Mouse (Mus musculus): ENCODE data around the gene Mtr.

Gene Mtr

GRCm38 (mm10) chr13:12243991-12244390 lies 13.9 kb downstream of the Mtr start:
- in situ Hi-C loops (cut with MboI), result no loop called here

GRCm38 (mm10) chr13:12232141-12232540 lies 25.8 kb downstream of the Mtr start:
- in situ Hi-C loops (cut with MboI), result no loop called here

DNA sequence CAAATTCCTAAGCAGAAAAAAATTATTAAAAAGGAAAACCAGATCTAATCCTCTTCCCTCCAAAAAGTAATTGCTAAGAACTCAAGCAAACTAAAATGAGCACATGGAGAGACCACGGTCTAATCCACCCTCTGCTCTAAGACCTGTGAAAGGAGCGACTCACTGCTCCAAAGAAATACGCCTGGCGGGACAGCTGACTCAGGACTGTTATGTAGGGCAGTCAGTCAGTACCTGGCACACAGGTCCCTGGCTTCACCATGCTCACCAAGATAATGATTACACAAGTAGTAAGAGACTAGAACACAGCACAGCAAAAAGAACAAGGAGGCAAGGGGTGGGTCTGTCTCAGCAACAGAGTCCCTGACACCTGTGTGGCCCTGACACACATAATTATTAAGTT lies 29.7 kb downstream of the Mtr start:
- in situ Hi-C loops (cut with MboI), result no loop called here

DNA sequence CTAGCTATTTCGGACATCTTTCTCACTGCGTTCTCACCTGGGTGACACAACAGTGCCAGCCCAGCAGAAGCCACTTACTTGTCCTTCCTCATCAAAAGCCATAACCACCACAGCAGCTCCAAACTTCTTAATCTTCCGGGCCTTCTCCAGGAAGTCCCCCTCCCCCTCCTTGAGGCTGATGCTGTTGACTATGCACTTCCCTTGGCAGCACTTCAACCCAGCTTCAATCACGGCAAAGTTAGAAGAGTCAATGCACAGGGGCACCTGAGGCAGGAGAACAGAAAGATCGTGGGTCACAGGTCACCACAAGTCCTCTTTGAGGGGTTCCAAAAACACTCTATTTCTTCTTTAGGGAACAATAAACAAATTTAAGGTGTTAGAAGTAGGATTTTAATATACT lies 30.3 kb downstream of the Mtr start:
- in situ Hi-C loops (cut with MboI), result no loop called here

- in situ Hi-C loops (cut with MboI), result no loop called here
Observed at GRCm38 (mm10) chr13:12218603-12219002, 39.3 kb downstream of the Mtr start.

DNA sequence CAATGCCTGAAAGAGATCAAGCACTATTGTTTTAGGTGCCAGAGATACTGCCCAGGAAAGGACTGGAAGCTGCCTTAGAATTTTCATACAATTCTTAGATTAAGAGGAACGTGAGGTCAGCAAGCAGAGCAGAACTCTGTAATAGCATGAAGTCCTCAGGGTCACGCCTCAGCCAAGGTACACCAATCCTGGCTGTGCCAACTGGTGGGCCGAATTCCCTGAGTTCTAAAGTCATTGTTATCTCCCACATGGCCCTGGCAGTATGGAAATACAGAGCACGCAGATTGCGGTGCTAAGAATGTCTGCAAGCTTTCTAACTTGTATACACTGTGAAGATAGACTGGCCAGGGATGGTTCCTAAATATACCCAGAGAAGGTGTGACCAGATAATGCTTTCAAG lies 43.0 kb downstream of the Mtr start:
- in situ Hi-C loops (cut with MboI), result no loop called here

DNA sequence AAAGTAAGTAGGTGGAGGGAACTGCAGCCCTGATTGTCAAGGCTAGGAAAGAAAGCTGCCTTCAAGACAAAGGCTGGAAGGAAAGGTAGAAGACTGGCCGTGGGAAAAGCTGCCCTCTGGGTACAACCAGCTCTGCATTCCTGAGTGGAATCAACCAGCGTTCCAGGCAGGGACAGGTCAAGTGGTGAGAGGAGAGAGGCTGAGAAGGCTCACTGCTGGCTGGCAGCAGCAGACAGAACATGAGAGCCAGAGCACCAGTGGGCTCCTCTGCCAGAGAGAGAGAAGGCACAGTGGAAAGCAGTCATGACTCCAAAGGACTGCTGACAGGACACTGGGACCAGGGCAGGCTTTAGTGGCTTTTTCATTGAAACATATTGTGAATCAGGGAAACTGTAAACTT lies 46.9 kb downstream of the Mtr start:
- in situ Hi-C loops (cut with MboI), result no loop called here

DNA sequence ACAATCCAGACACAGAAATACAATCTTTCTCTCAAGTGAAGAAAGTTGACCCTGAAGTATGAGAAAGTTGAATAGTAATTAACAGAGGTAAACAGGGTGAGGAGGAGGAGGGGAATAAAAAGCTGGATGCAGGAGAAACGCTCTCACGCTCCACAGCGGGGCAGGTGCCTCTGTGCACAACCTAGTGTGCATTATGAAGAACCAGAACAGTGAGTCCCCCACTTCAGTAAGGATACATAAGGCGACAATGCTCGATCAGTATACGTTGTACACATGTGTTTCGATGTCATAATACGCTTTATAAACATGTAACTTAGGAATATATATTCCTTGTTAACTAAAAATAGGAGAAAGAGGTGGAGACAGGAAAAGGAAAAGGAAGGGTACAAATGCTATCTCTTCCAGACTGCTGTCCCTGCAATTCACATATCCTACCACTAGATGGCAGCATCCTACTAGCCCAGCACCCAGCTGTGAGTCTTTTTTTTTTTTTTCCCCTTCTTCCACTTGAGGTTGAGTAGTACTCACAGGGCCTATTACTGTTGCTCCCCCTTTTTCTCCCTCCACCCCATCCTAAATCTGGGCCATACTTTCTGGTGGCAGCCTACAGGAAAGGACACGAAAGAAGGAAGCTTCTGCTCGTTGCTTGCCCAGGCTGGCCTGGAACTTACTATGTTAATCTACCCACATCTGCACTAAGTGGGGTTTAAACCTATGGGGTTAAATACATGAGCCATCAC lies 47.7 kb downstream of the Mtr start:
- in situ Hi-C loops (cut with MboI), result no loop called here

GRCm38 (mm10) chr13:12200372-12200771 lies 57.5 kb downstream of the Mtr start:
- in situ Hi-C loops (cut with MboI), result no loop called here

GRCm38 (mm10) chr13:12198486-12198885 lies 59.4 kb downstream of the Mtr start:
- in situ Hi-C loops (cut with MboI), result no loop called here

DNA sequence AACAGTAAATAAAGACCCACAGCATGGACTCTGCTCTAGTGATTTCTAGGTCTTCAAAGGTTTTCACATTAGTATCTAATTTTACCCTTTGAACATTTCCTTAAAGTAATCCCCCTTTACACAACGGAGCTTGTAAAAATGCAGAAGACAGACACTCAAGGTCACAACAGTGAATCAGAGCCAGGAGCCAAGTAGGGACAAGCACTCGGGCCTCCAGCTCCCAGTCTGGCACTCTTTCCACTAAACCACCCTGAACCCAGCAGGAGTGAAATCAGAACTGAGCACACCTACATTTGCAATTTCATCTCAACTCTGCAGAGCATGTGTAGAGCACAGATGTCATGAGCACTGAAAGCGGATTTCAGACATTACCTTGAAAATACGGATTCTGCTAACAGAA lies 61.1 kb downstream of the Mtr start:
- in situ Hi-C loops (cut with MboI), result no loop called here

DNA sequence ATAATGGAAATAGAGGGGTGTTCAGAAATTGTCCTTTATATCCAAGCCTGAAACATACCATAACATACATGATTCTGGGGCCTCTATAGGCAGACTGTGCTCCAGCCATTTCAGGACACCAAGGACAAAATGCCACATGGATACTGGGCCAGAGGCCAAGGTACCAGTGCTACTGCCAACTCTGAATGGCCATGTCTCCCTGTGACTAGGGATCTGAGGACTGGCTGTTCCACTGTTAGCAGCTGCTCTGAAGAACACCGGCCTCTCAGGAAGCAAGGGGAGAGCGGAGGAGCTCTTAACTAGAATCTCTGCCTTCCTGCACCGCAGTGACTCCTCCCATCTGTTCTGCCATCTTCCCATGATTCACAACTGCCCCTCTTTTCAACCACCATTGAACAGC lies 61.9 kb downstream of the Mtr start:
- in situ Hi-C loops (cut with MboI), result no loop called here

DNA sequence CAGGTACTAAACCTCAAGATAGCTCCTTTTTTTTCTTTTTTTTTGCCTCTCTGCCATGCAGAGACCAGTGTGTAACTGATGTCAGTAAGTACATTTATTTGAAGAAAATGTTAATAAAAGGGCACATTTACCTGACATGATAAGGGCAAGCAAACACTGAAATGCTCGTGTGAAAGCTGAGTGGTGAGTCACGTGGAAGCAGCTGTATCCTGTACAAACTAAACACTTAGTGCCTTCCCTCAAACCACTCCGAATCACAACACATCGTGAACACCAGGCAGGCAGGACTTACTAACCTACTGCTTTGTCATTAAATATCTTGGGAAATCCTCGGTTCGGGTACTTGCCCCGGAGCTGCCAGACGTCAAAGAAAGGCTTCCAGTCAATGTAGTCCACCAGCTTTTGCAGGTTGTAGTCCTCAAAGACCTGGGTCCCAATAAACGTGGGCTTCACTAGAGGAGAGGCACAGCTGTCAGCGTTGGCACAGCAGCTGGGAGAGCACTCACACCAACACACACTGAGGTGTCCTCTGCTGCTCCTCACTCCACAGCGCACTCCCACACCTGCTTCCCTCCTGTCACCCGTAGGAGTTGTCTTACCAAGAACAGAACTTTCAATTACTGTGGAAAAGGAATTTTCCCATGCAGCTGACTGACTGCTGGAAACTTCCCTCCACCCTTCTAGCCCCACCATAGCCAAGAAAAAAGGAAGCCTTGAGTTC lies 62.8 kb downstream of the Mtr start:
- in situ Hi-C loops (cut with MboI), result no loop called here

DNA sequence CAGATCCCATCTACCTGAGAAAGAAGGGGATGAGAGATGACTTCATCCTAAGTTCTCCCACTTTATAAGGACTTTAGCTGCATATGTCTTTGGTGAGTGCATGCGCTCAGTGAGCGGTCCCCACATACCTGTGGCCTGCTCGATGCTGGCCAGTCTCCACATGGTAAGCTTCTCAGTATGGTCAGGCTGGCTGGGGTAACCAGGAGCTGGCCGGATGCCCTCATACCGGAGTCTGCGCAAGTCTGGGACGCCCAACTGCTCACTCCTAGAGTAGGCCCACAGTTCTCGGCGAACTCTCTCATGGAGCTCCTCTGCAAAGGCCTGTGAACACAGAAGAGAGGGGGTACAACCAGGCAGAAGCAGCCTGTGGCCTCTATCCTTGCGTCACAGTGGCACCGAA lies 68.7 kb downstream of the Mtr start:
- in situ Hi-C loops (cut with MboI), result no loop called here

GRCm38 (mm10) chr13:12188804-12189203 lies 69.1 kb downstream of the Mtr start:
- in situ Hi-C loops (cut with MboI), result no loop called here

- in situ Hi-C loops (cut with MboI), result no loop called here
Observed at GRCm38 (mm10) chr13:12179481-12179880, 78.4 kb downstream of the Mtr start.

- in situ Hi-C loops (cut with MboI), result no loop called here
Observed at GRCm38 (mm10) chr13:12176761-12177160, 81.2 kb downstream of the Mtr start.

- in situ Hi-C loops (cut with MboI), result no loop called here
Observed at GRCm38 (mm10) chr13:12175988-12176736, 81.8 kb downstream of the Mtr start.

DNA sequence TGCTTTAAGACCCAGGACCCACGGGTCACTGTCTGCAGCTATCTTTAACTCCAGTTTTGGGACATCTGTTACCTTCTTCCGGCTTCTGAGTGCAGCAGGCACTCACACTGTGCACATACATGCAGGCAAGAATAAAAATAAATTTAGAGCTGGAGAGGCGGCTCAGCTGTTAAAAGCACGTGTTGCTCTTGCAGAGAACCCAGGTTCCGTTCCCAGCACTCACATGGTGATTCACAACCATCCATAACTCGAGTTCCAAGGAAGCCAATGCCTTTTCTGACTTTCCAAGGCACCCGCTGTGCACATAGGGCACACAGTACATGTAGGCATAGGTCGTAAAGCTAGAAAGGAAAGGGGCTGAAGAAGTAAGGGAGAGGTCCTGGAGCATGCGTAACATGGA lies 90.6 kb downstream of the Mtr start:
- in situ Hi-C loops (cut with MboI), result no loop called here

DNA sequence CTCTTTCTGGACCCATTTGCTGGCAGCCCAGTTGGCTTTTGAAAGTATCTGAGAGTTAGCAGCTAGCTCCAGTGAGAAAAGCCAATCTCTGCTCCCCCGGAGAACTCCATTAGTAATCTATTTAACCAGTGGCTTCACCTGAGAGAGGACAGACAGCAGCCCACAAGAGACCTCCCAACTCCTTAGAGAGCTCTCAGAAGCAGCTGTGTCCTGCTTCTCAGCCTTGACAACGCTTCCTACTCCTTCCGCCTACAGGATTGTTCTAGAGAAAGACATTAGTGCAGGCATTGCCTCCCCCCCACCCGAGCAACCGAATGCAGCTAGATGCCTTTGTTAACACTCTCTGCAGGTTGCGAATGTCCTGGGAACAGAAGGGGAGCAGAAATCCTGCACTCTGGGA lies 91.5 kb downstream of the Mtr start:
- in situ Hi-C loops (cut with MboI), result no loop called here

GRCm38 (mm10) chr13:12165461-12166058 lies 92.4 kb downstream of the Mtr start:
- in situ Hi-C loops (cut with MboI), result no loop called here

- in situ Hi-C loops (cut with MboI), result no loop called here
Observed at GRCm38 (mm10) chr13:12162457-12162856, 95.5 kb downstream of the Mtr start.

GRCm38 (mm10) chr13:12160121-12160475 lies 97.8 kb downstream of the Mtr start:
- in situ Hi-C loops (cut with MboI), result no loop called here
